Mouse (Mus musculus) heart, adult 11 months (tissue): Measurements from ENCODE around the gene Ppp6r1.

Source experiments
- DNase-seq: peaks from one replicate; pipeline ENCODE4 v3.0.0; 2022

The Ppp6r1 gene

DNA sequence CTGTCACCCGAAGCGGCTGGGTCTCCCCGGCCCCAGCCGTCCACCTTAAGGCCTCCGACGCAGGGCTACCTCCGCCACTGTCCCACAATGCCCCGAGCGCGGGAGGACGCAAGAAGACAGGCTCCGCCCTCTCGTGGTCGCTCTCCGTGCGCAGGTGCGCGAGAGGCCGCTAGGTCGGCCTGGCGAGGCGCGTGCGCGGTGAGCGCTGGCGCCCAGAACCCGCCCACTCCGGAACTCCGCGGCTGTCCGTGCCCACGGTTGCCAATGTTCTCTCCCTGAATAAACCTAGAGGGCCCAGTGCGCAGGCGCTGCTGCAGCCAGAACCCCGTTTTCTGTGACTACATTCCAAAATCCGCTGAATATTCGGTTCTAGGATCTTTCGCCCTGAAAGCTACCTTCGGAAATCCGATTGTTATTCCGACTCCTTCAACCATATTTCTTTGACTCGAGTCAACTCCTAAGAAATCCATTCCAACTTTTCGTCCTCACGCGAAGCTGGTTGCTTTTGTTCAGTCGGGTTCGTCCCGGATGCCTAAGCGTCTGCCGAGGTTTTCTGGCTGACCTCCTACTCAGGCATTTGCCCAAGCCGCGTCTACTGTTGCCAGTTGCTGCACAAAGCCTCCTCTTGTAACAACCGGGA, at the start of gene Ppp6r1:
Gene Ppp6r1 (minus strand): TSS at position 108 of the 640 bp plus-strand sequence.
- peak; percentile 100 for DNase-seq

DNA sequence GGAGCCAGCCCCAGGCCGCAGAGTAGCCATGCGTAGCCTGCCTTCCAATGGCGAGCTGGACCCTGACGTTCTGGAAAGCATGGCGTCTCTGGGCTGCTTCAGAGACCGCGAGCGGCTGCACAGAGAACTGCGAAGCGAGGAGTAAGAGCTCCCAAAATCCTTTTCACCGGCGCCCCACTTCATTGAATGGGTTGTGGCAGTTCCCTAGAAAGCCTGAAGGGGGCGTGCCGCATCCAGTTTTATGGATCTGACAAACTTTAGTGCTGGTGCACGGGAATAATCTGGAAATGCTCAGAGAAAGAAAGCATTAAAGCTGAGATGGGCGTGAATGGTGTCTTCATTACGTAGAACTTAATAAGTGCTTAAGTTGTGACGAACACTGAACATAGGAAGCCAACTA, 46.3 kb upstream of the Ppp6r1 start:
- DNase-seq: no peak

DNA sequence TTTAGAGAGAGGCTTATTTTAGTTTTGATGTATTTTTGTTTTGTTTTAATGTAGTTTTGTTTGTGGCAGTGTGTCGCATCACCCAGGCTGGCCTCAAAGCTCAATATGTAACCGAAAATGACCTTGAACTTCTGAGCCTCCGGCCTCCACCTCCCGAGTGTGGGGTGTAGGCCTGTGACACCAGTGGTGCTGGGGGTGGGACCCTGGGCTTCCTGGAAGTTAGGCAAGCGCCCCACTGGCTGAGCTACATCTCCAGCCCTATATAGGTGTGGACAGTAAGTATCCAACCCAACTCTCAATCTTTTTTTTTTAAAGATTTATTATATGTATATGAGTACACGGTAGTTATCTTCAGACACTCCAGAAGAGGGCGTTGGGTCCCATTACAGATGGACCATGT, 44.4 kb upstream of the Ppp6r1 start:
- DNase-seq: no peak

DNA sequence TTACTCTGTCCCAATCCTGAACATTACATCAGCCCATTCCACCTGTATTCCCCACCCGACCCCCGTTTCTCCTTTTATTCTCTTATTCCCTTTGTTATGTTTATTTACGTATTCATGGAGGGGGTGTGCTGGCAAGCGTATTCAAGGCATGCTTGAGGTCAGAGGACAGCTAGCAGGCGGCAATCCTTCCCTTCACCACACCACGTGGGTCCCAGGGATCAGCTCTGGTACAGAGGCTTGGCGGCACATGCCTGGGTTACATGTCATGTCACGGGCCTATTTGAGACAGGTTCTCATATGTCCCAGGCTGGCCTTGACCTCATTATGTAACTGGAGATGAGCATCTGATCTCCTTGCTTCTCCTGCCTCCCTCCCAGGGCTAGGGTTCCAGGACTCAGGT, 43.5 kb upstream of the Ppp6r1 start:
- no peak for DNase-seq

DNA sequence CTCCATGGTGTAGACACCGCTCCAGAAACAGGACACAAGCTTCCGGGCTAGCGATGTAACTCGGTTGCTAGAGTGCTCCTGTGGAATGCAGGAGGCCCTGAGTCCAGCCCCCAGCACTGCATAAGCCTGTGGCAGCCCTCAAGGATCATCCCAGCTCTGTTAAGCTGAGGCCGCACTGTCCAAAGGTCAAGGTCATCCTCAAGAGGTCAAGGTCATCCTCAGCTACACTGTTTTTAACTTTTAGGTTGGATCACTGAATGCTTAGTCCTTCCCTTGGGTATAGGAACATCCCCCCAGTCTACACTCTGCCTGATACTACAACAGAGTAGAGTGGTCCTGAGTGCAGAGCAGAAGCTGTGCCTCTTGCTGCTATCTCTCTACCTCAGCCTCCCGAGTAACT, 34.2 kb upstream of the Ppp6r1 start:
- no peak for DNase-seq

DNA sequence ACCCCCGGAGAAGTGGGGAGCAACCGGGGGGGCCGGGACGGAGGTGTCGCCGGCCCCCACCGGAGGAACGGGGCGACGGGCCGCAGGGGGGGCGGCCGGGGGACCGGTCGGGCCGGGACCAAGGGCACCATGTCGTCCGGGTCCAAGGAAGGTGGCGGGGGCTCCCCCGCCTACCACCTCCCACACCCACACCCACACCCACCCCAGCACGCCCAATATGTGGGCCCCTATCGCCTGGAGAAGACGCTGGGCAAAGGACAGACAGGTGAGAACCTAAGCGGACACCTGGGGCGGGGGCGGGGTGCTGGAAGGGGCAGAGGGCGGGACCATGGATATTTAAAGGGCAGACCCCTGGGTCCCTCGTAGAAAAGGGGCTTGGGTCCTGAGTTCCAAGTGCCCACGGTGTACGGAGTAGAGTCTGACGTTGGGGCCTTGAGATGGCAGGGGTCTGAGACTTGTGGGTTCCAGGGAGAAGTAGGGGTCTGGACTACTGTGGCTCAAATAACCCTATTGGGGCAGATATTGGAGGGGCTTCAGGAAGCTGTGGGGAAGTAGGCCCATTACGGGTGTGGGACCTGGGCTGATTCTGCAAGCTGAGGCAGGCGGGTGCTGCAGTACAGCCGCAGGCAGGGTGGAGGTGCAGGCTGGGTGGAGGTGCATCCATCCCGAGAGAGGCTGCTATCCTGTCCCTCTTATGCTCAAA, 32.3 kb upstream of the Ppp6r1 start:
- peak; percentile 89 for DNase-seq

GRCm38 (mm10) chr7:4690387-4690786, 31.6 kb upstream of the Ppp6r1 start, which contains the start of gene Brsk1:
Gene Brsk1 (plus strand): TSS chr7:4690604.
- peak; percentile 94 for DNase-seq

- DNase-seq: peak; percentile 100
These were observed 26.0 kb upstream of the Ppp6r1 start, which contains the start of gene Hspbp1 for GRCm38 (mm10) chr7:4684632-4685417. Gene Hspbp1 (minus strand): TSS chr7:4685068.

DNA sequence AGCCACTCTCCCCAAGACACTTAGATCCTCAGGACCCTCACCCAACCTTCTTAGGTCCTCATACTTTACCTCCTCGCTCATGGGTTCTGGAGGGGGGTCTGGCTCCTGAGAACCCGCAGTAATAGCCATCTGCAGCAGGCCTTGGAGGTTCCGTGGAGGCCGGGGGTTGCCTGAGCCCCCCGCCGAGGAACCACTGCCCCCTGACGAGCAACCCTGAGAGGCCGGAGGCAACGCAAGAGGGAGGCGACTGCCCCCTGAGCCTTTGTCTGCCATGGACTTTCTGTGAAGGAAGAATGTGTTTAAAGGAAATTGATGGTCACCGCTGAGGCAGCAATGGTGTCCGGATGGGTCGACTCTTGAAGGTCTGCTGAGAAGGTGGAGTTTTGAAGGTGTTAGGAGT, 25.4 kb upstream of the Ppp6r1 start:
- DNase-seq: peak; percentile 93

DNA sequence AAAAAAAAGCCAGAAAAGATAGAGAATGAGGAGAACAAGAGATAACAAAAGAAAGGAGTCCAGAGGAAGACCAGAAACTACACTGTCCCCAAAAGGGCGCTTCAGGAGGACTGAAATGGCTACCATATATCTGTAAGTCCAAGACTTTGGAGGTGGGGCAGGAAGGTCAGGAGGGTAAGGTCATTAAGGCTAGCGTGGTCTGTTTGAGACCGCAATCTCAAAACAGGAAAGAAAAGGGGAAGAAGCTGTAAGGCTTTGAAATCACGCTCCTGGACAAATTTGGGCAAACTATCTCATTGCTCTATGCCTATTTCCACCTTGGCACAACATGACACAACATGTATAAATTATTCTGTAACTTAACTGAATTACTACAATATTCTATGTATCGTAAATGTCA, 24.5 kb upstream of the Ppp6r1 start:
- no peak for DNase-seq

DNA sequence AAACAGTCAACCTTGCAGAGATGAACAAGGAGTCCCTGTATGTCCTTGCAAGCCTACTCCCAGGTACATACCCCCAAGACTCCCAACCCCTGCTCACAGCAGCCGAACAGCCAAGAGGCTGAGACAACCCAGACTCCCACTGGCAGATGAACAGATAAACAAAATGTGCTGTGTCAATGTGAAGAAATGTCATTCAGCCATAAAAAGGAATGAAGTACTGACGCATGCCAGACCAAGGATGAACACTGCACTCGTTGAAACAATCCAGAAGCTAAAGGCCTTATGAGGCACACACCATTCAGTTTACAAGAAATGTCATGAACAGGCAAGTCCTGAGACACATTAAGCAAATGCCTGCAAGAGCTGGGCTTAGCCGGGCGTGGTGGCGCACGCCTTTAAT, 16.4 kb upstream of the Ppp6r1 start:
- no peak for DNase-seq

DNA sequence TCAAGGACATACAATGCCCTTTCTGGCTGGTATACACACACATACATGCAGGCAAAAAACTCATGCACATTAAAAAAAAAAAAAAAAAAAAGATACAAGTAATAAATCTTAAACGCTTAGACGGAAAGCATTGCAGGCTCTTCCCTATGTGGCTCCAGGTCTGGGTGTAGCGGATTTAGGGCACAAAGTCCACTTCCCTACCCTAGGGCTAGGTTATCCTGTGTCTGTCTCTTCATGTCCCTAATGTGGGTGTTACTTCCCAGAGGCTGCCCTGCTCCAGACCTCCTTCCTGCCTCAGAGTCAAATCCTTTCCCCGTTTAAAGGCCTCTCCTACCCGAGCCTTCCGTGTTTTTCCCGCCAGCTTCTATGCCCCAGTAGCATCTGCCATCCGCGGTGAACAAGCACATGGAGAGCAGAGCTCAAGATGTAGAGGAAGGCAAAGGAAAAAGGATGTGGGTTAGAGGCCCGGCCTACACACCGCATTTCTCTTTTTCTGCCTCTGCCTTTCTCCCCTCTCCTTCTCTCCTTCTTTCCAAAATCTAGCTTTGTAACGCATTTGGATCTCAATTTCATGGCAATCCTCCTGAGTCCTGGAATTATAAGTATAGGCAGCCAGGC, 15.4 kb upstream of the Ppp6r1 start:
- DNase-seq: no peak

- DNase-seq: no peak
These were observed 13.1 kb upstream of the Ppp6r1 start for GRCm38 (mm10) chr7:4671956-4672355.

DNA sequence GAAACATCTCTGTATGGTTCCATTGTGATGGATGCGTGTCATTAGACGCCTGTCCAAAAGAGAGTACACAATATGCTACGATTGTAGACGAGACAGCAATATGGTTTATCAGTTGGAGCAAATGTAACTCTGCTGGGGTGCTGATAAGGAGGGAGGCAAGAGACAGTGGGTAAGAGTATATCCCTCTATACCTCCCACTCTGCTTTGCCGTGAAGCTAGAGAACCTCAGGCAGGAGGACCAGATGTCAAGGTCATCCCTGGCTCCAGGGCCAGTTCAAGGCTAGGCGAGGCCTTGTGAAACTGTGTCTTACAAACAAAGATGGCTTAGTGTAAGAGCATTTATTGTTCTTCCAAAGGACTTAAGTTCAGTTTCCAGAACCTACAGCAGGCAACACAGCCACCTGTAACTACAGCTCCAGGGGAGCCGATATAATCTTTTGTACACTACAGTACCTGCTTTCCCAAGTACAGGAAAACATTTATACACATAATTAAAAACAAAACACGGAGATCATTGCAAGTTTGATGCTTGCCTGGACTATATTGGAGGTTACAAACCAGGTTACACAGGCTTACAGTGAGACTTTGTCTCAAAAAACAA, 11.9 kb upstream of the Ppp6r1 start:
- no peak for DNase-seq

DNA sequence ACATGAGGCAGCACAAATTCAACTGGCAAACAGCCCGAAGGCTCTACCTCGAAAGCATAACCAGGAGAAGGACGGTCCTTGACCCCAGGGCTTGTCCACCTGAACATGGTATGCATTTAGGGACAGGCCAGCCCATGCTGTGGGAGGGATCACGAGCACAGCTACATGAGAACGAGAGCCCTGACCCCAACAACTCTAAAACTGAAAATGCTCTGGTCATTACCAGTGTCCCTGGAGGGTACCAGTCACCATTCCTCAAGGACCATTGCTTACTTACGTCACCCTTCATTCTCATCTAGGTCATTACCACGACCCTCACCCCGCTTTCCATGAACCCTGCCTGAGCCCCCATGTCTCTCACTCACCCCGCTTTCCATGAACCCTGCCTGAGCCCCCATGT, 10.3 kb upstream of the Ppp6r1 start:
- DNase-seq: no peak

- no peak for DNase-seq
These were observed 9.7 kb upstream of the Ppp6r1 start for GRCm38 (mm10) chr7:4668506-4668905.

- DNase-seq: no peak
These were observed 8.1 kb upstream of the Ppp6r1 start for GRCm38 (mm10) chr7:4666871-4667270.

- no peak for DNase-seq
These were observed 4.9 kb upstream of the Ppp6r1 start for GRCm38 (mm10) chr7:4663742-4664141.

- no peak for DNase-seq
These were observed 4.4 kb upstream of the Ppp6r1 start for GRCm38 (mm10) chr7:4663179-4663578.

- peak; percentile 58 for DNase-seq
These were observed 1.2 kb upstream of the Ppp6r1 start for GRCm38 (mm10) chr7:4659911-4660443.

DNA sequence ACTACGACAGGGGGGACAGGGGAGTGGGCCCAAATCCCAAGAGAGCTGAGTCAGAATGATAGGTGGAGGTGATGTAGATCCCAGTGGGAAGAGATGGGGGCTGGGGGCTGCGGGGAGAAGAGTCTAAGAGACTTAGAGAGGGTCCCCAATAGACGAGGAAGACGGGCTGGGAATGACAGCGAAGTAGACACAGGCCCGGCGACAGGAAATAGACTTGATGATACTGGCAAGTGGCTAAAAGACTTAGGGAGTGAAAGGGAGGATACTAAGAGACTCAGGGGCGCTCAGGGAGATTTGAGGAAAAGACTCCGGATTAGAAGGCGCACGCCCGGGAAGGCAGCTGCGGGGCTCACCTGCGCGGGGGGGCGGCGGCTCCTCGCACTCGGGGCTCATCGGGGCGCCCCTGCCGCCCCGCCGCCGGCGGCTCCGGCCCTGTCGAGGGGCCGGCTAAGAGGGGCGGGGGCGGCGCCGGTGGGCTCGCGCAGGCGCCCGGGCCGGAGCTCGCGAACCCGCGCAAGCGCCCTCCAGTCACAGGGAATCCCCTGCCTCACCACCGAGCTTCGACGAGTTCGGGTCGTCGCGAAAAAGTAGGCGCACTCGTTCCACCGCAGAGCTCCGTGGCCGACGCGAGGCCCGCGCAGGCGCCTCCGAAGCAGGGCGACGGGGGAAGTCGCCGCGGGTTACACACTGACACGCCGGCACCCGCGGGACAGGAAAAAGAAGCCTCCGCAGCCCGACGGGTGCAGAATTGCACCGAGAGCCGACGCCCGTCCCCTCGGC, 501 bp downstream of the Ppp6r1 start:
- DNase-seq: peak; percentile 94
